Mouse (Mus musculus) MEL (cell line): ENCODE measurements around the gene Syt7.

Source experiments
- E2F4 ChIP-seq: IDR thresholded peaks from 2 replicates; pipeline ENCODE4 v1.6.1; 2011; ENCODE audit warnings: low read depth, low read length, improper control_type of control experiment, borderline replicate concordance
- HCFC1 ChIP-seq: IDR thresholded peaks from 2 replicates; pipeline ENCODE4 v1.6.1; 2012; ENCODE audit warnings: low read depth, mild to moderate bottlenecking, inconsistent platforms, low read length, improper control_type of control experiment, moderate library complexity
- MXI1 ChIP-seq: IDR thresholded peaks from 2 replicates; pipeline ENCODE4 v1.6.1; 2011; ENCODE audit warnings: mild to moderate bottlenecking, low read depth, low read length, improper control_type of control experiment
- NRF1 ChIP-seq: IDR thresholded peaks from 2 replicates; pipeline ENCODE4 v1.6.1; 2014; ENCODE audit warnings: low read depth, mild to moderate bottlenecking, inconsistent platforms, low read length, improper control_type of control experiment, moderate library complexity; ENCODE audit not compliant: poor library complexity, insufficient read depth, severe bottlenecking
- POLR2A ChIP-seq, 2 experiments: IDR thresholded peaks; 2 replicates each; pipeline ENCODE4 v1.6.1; 2011 to 2012; ENCODE audit warnings: low read length in 2 of 2, mild to moderate bottlenecking in 2 of 2, control low read depth in 1 of 2, improper control_type of control experiment in 1 of 2, low read depth in 1 of 2, moderate library complexity in 1 of 2; ENCODE audit not compliant: control insufficient read depth in 1 of 2, insufficient read depth in 1 of 2, poor library complexity in 1 of 2
- TAL1 ChIP-seq: IDR thresholded peaks from 2 replicates; pipeline ENCODE4 v1.6.1; 2012; ENCODE audit warnings: mild to moderate bottlenecking, inconsistent platforms, low read length, moderate library complexity, mixed read lengths
- USF1 ChIP-seq: IDR thresholded peaks from 2 replicates; pipeline ENCODE4 v1.6.1; 2014; ENCODE audit warnings: low read depth, mild to moderate bottlenecking, inconsistent platforms, low read length, improper control_type of control experiment, moderate library complexity

DNA sequence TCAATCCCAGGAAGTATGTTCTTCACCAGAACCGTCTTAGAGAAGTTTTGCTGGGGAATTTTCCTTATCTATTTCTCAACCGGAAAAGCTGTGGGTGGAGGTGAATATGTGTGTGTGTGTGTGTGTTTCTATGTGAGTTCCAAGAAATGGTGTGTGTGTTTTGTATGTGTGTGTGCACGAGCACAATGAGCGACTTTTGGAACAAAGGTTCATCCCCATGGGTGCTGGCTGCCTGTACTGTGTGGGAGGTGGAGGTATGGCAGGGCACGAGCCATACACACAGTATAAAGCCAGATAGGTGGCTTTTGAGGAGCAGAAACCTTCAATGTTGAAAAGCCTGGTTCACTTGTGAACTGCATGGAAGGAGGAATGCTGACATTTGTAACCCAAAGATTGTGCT, 1.2 kb upstream of the Syt7 start:
- TF ChIP-seq NRF1 (no peak), MXI1 (no peak), TAL1 (no peak), HCFC1 (no peak), E2F4 (no peak), USF1 (no peak), POLR2A (IDR thresholded peaks at IDR 0.05; ENCODE audit: control insufficient read depth in 1 of 2, insufficient read depth in 1 of 2, low read depth in 1 of 2, low read length in 2 of 2, poor library complexity in 1 of 2) (no peak)
